Comparison of ENCODE assay signal across 10 mouse cellular contexts in the genomic region with DNA sequence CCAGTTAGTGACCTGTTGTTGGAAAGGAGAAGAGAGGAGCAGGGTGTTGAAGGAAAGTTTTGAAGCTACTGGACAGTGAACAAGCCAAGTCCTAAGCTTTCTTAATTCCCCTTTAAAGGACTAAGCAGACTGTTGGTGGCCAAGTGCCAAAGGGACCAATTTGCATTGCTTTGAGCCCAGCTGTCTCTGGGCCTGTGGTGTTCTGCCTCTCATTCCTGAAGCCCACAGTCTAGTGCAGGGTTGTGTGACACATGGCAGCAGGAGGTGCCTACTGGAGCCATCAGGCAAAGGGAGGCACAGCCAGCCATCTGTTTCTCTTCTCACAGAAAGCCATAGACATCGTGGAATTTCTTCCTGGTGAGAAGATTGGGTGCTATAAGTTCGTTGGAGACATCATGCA.
DNase-seq lines count a peak whose midpoint lies in the region; ATAC-seq and TF ChIP-seq lines count a peak whose summit lies in the region.
"Had no signal": no experiment of that assay in that cellular context is flagged by ENCODE, and none has a peak within 500 bp of the region (broad histone marks: within the 10 kb centered on the region; RNA-seq: fewer than 3 reads in every experiment).

No protein-coding gene starts in this region.

- DNase-seq in cerebellum, adult 11-12 months = peak; percentile 11
- peak; percentile 51 for DNase-seq in lung, postnatal 10 days
- DNase-seq in adrenal gland, adult 2 months = no peak
- no peak for DNase-seq in gastrocnemius, adult 2 months
- DNase-seq: kidney, adult 9 months had no signal

- no peak overlapping the region for H3K27ac ChIP-seq in hindbrain, embryonic 16.5 days (ENCODE audit: low read depth, low read length)
- no peak overlapping the region for H3K27ac ChIP-seq in hindbrain, embryonic 12.5 days
- H3K27ac ChIP-seq in gastrocnemius, adult 2 months = no peak overlapping the region

- ATAC-seq in hindbrain, embryonic 16.5 days = peak; percentile 91
- ATAC-seq in hindbrain, embryonic 12.5 days (ENCODE audit: low FRiP score) = no peak
- peak; percentile 83 for ATAC-seq in frontal cortex, adult (ENCODE audit: low TSS enrichment)
- ATAC-seq in monocyte, adult 5-6 weeks (replicated peaks; ENCODE audit: insufficient number of reproducible peaks, low FRiP score, low TSS enrichment, poor library complexity, severe bottlenecking) = no peak

- H3K9me3 ChIP-seq in hindbrain, embryonic 16.5 days (ENCODE audit: control insufficient read depth, low read length) = no peaks in the 10 kb centered on the region
- H3K9me3 ChIP-seq in hindbrain, embryonic 12.5 days (replicated peaks) = no peaks in the 10 kb centered on the region
- H3K9me3 ChIP-seq: megakaryocyte, embryonic 14.5 days had no signal

- H3K27me3 ChIP-seq in hindbrain, embryonic 16.5 days (replicated peaks; ENCODE audit: control insufficient read depth, insufficient read depth, low read length) = no peaks in the 10 kb centered on the region
- H3K27me3 ChIP-seq in hindbrain, embryonic 12.5 days = no peaks in the 10 kb centered on the region
- H3K27me3 ChIP-seq: megakaryocyte, embryonic 14.5 days had no signal

- WGBS in hindbrain, embryonic 16.5 days = 31% methylated on average over 2 of the region's 2 CpGs
- WGBS in hindbrain, embryonic 12.5 days = 59% methylated on average over 2 of the region's 2 CpGs

- H3K36me3 ChIP-seq in hindbrain, embryonic 16.5 days (ENCODE audit: control insufficient read depth, insufficient read depth, low read length) = no peaks in the 10 kb centered on the region
- no peaks in the 10 kb centered on the region for H3K36me3 ChIP-seq in hindbrain, embryonic 12.5 days

- intact Hi-C loops in gastrocnemius, adult 2 months (cut with DNase I) = no loop called here

- H3K4me2 ChIP-seq in hindbrain, embryonic 16.5 days (ENCODE audit: low read length) = no peak overlapping the region
- H3K4me2 ChIP-seq in hindbrain, embryonic 12.5 days (replicated peaks) = no peak overlapping the region

- no peak overlapping the region for H3K4me3 ChIP-seq in hindbrain, embryonic 16.5 days (ENCODE audit: low read length)
- H3K4me3 ChIP-seq in hindbrain, embryonic 12.5 days = no peak overlapping the region
- no peak overlapping the region for H3K4me3 ChIP-seq in gastrocnemius, adult 2 months
- H3K4me3 ChIP-seq: megakaryocyte, embryonic 14.5 days had no signal

- H3K9ac ChIP-seq in hindbrain, embryonic 16.5 days (ENCODE audit: low read depth, low read length) = no peak overlapping the region
- H3K9ac ChIP-seq in hindbrain, embryonic 12.5 days = no peak overlapping the region

- TF ChIP-seq CTCF in gastrocnemius, adult 2 months (IDR thresholded peaks at IDR 0.05) = no peak

- H3K4me1 ChIP-seq in hindbrain, embryonic 16.5 days (ENCODE audit: control insufficient read depth, insufficient read depth, low read depth, low read length) = no peaks in the 10 kb centered on the region
- H3K4me1 ChIP-seq in hindbrain, embryonic 12.5 days = no peaks in the 10 kb centered on the region

Comparison
In these comparisons a context has a peak if more than half of its experiments do, and no peak if none do; other contexts are left out.
1. ATAC-seq: peak in hindbrain, embryonic 16.5 days (single experiment) and frontal cortex, adult (single experiment); none in hindbrain, embryonic 12.5 days (single experiment) and monocyte, adult 5-6 weeks (single experiment).
2. DNase-seq: peak in cerebellum, adult 11-12 months (single experiment) and lung, postnatal 10 days (single experiment); none in adrenal gland, adult 2 months (single experiment) and gastrocnemius, adult 2 months (single experiment).